Mouse (Mus musculus) CH12.LX (cell line): Measurements from ENCODE around the gene Mia2. TPM values are rescaled to one million over a fixed set of nuclear protein-coding genes. Genes with fewer than 3 reads are reported as not detected.

Source experiments
- DNase-seq: peaks from one replicate; pipeline ENCODE4 v3.0.0-alpha.2; 2013; ENCODE audit errors: extremely low read depth
- H3K27ac ChIP-seq: 2 replicates; pipeline ENCODE4 v1.5.1; 2012; ENCODE audit warnings: low read depth, mild to moderate bottlenecking, control low read depth, moderate library complexity; ENCODE audit not compliant: insufficient read depth
- H3K27me3 ChIP-seq: replicated peaks from 2 replicates; pipeline ENCODE3; 2012; ENCODE audit warnings: inconsistent platforms
- H3K36me3 ChIP-seq, 2 experiments: replicated peaks in 1 of 2; 2 replicates each; pipeline versions ENCODE3 to v1.6.1; 2012; ENCODE audit warnings: inconsistent platforms in 1 of 2, low read length in 1 of 2, mild to moderate bottlenecking in 1 of 2, mixed read lengths in 1 of 2, moderate library complexity in 1 of 2; ENCODE audit not compliant: control insufficient read depth in 1 of 2, insufficient read depth in 1 of 2
- H3K4me1 ChIP-seq, 2 experiments: 2 replicates each; pipeline ENCODE4 v1.6.1; 2012; ENCODE audit warnings: inconsistent platforms in 1 of 2, moderate library complexity in 1 of 2; ENCODE audit not compliant: insufficient read depth in 2 of 2, control insufficient read depth in 1 of 2
- H3K4me2 ChIP-seq: 2 replicates; pipeline ENCODE4 v1.6.1; 2012; ENCODE audit warnings: low read depth, mild to moderate bottlenecking, control low read depth; ENCODE audit not compliant: poor library complexity, insufficient read depth, severe bottlenecking
- H3K4me3 ChIP-seq, 3 experiments: fragments of 150-350 bp in 1 of 3; sonication (generic) in 1 of 3; replicated peaks in 1 of 3; 2 replicates each; pipeline versions ENCODE3 to v1.5.1; 2011 to 2012; ENCODE audit warnings: low read depth in 2 of 3, low read length in 2 of 3, mild to moderate bottlenecking in 2 of 3, moderate library complexity in 2 of 3, control low read depth in 1 of 3, improper control_type of control experiment in 1 of 3, inconsistent platforms in 1 of 3, mixed read lengths in 1 of 3; ENCODE audit not compliant: poor library complexity in 1 of 3
- H3K79me2 ChIP-seq: replicated peaks from 2 replicates; pipeline ENCODE4 v1.6.1; 2012; ENCODE audit warnings: mild to moderate bottlenecking, moderate library complexity; ENCODE audit not compliant: control insufficient read depth, poor library complexity, insufficient read depth, severe bottlenecking; ENCODE audit errors: extremely low read depth
- H3K9ac ChIP-seq: 2 replicates; pipeline ENCODE4 v1.6.1; 2012; ENCODE audit warnings: low read depth, mild to moderate bottlenecking, control low read depth, moderate library complexity; ENCODE audit not compliant: insufficient read depth
- H3K9me3 ChIP-seq: replicated peaks from 2 replicates; pipeline ENCODE3; 2012; ENCODE audit warnings: low read length, inconsistent platforms, mixed read lengths
- BHLHE40 ChIP-seq: IDR thresholded peaks from 2 replicates; pipeline ENCODE4 v1.6.1; 2011; ENCODE audit warnings: mild to moderate bottlenecking, low read depth, low read length, improper control_type of control experiment
- ELF1 ChIP-seq: IDR thresholded peaks from 2 replicates; pipeline ENCODE4 v1.6.1; 2014; ENCODE audit warnings: low read depth, mild to moderate bottlenecking, inconsistent platforms, low read length, improper control_type of control experiment
- ETS1 ChIP-seq: conservative IDR thresholded peaks from 2 replicates; pipeline ENCODE4 v1.6.1; 2012; ENCODE audit warnings: low read depth, mild to moderate bottlenecking, inconsistent platforms, low read length, improper control_type of control experiment, moderate library complexity
- JUN ChIP-seq: IDR thresholded peaks from 2 replicates; pipeline ENCODE4 v1.6.1; 2011; ENCODE audit warnings: low read depth, mild to moderate bottlenecking, low read length, improper control_type of control experiment, moderate library complexity; ENCODE audit not compliant: insufficient read depth
- KAT2A ChIP-seq: IDR thresholded peaks from 2 replicates; pipeline ENCODE4 v1.6.1; 2012; ENCODE audit warnings: low read length, improper control_type of control experiment, inconsistent platforms; ENCODE audit not compliant: insufficient replicate concordance
- MAFK ChIP-seq: IDR thresholded peaks from 2 replicates; pipeline ENCODE4 v1.6.1; 2011; ENCODE audit warnings: low read length, improper control_type of control experiment; ENCODE audit not compliant: insufficient replicate concordance
- MAZ ChIP-seq: IDR thresholded peaks from 2 replicates; pipeline ENCODE4 v1.6.1; 2012; ENCODE audit warnings: low read depth, mild to moderate bottlenecking, inconsistent platforms, low read length, improper control_type of control experiment, moderate library complexity
- MEF2A ChIP-seq: IDR thresholded peaks from 2 replicates; pipeline ENCODE4 v1.6.1; 2014; ENCODE audit warnings: low read depth, mild to moderate bottlenecking, inconsistent platforms, low read length, improper control_type of control experiment, borderline replicate concordance
- MXI1 ChIP-seq: IDR thresholded peaks from 2 replicates; pipeline ENCODE4 v1.6.1; 2011; ENCODE audit warnings: mild to moderate bottlenecking, low read depth, low read length, improper control_type of control experiment
- NRF1 ChIP-seq: IDR thresholded peaks from 2 replicates; pipeline ENCODE4 v1.6.1; 2014; ENCODE audit warnings: low read depth, mild to moderate bottlenecking, inconsistent platforms, low read length, improper control_type of control experiment, moderate library complexity
- POLR2A ChIP-seq: IDR thresholded peaks from 2 replicates; pipeline ENCODE4 v1.6.1; 2011; ENCODE audit warnings: low read depth, mild to moderate bottlenecking, improper control_type of control experiment, low read length
- POLR2AphosphoS2 ChIP-seq: IDR thresholded peaks from 2 replicates; pipeline ENCODE4 v1.6.1; 2011; ENCODE audit warnings: low read depth, low read length, improper control_type of control experiment
- RCOR1 ChIP-seq: conservative IDR thresholded peaks from 2 replicates; pipeline ENCODE4 v1.6.1; 2012; ENCODE audit warnings: low read depth, mild to moderate bottlenecking, inconsistent platforms, low read length, improper control_type of control experiment
- SMC3 ChIP-seq: IDR thresholded peaks from 2 replicates; pipeline ENCODE4 v1.6.1; 2011; ENCODE audit warnings: low read depth, low read length, improper control_type of control experiment
- TBP ChIP-seq: conservative IDR thresholded peaks from 2 replicates; pipeline ENCODE4 v1.6.1; 2011; ENCODE audit warnings: low read depth, low read length, improper control_type of control experiment
- UBTF ChIP-seq: IDR thresholded peaks from 2 replicates; pipeline ENCODE4 v1.6.1; 2012; ENCODE audit warnings: low read depth, mild to moderate bottlenecking, inconsistent platforms, low read length, improper control_type of control experiment, moderate library complexity
- USF1 ChIP-seq: IDR thresholded peaks from 2 replicates; pipeline ENCODE4 v1.6.1; 2014; ENCODE audit warnings: low read depth, mild to moderate bottlenecking, inconsistent platforms, low read length, improper control_type of control experiment
- ZNF384 ChIP-seq: IDR thresholded peaks from 2 replicates; pipeline ENCODE4 v1.6.1; 2012; ENCODE audit warnings: low read depth, low read length, improper control_type of control experiment, inconsistent platforms
- dilution Hi-C: fragments of 300-500 bp; cut with MboI; formaldehyde crosslinking; loops from 2 replicates; pipeline ENCODE4 v1.14.3; 2020; ENCODE audit warnings: low sequenced_read_pairs; ENCODE audit not compliant: extremely low pct_unique_long_range_greater_than_20kb, extremely low pct_ligation_motif_present
- in situ Hi-C: fragments of 300-500 bp; cut with MboI; formaldehyde crosslinking; loops from 3 replicates; pipeline ENCODE4 v1.14.3; 2019; ENCODE audit warnings: low sequenced_read_pairs, low pct_ligation_motif_present, low pct_unique_long_range_greater_than_20kb, mixed read lengths
- polyA plus RNA-seq: library from polyadenylated mRNA; unstranded; fragments of >175 nt; gene quantifications from 2 replicates; pipeline ENCODE4 v1.2.1, GENCODE M21; 2012; ENCODE audit warnings: low read depth; ENCODE audit not compliant: insufficient read length
- total RNA-seq, 2 experiments: library from RNA; depleted of rRNA; stranded (reverse); fragments of 300-350 nt in 1 of 2; fragments of >200 nt in 1 of 2; gene quantifications; 2 replicates each; pipeline ENCODE4 v1.2.3; 2012 to 2014

Mia2 gene
- total RNA-seq (2012; rRNA removed) (61.2 and 68.1 TPM in 2 replicates), total RNA-seq (2014; rRNA removed) (99.2 and 107 TPM in 2 replicates), polyA plus RNA-seq (162 and 176 TPM in 2 replicates)

DNA sequence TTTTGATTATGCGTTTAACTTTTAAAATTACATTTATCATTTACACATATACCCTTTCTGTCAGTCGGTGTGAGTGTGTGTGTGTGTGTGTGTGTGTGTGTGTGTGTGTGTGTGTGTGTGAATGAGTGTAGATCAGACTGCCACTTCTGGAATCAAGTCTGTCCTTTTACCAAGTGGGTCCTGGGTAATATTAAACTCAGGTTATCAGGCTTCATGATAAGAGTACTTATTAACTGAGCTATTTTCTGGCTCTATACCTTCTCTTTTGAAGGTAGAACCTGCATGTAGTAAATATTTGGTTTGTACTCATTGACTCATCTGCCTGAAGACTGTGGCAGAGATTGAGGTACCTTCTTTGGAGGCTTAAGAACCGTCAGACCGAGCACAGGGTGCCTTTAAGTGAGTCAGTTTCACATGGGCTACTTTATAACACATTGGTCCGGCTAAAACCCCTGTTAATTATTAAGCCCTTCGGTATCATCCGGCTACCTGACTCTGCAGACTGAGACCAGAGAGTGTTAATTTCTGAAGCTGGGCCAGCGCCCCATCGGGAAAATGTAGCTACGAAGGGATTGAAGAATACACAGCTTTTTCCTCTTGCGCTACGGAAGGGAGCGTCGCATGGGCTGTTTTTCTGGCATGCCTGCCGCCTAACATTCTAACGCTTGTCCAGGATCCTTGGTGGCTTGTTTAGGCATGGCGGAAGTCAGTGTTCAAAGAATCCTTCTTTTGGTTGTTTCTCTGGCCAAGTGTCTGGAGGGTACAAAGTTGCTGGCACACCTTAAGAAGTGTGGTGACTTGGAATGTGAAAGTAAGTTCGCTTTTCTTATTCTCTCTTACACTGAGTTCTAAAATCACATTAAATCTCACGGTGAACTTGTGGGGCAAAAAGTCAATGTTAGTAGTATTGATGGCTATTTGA is at the start of gene Mia2:
Gene Mia2, plus strand, starts transcription at position 696 of the 922 bp plus-strand sequence.
- Histone ChIP-seq H3K27ac (no peak within 1 kb of the TSS), H3K4me1 (no peaks in the 10 kb centered on the region), H3K27me3 (no peaks in the 10 kb centered on the region), H3K4me2 (no peak within 1 kb of the TSS), H3K4me3 (no peak within 1 kb of the TSS), H3K9ac (no peak within 1 kb of the TSS), H3K9me3 (no peaks in the 10 kb centered on the region), H3K36me3 (no peaks in the 10 kb centered on the region), H3K79me2 (no peaks in the 10 kb centered on the region)
- in situ Hi-C loops (no loop called here), dilution Hi-C loops (no loop called here)
- no peak for DNase-seq
- TF ChIP-seq MAFK (no peak), NRF1 (no peak), USF1 (no peak), MXI1 (no peak), JUN (no peak), TBP (no peak), POLR2A (no peak), KAT2A (no peak), MEF2A (no peak), MAZ (no peak), ETS1 (no peak)

DNA sequence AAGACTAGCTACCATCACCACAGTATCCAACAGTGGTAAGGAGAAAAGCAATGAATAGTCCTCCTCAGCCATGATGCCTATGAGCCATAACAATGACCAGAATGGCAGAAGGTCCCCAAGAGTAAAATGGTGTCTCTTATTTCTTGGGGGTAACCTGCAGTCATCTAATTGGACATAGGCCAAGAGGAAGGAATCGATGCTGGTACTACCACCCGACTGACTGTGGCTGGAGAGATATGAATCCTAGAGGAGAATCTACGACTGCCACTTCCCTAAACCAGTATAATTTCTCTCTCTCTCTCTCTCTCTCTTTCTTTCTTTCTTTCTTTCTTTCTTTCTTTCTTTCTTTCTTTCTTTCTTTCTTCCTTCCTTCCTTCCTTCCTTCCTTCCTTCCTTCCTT is 43.1 kb upstream of the Mia2 start:
- Histone ChIP-seq H3K4me3 (no peak overlapping the region), H3K4me1 (peaks cover 13 to 46% of the 10 kb centered on the region in 2 experiments), H3K79me2 (peaks cover 53% of the 10 kb centered on the region), H3K27me3 (no peaks in the 10 kb centered on the region), H3K9me3 (no peaks in the 10 kb centered on the region), H3K9ac (no peak overlapping the region), H3K4me2 (no peak overlapping the region), H3K36me3 (peaks cover 29 to 78% of the 10 kb centered on the region in 2 experiments), H3K27ac (no peak overlapping the region)
- dilution Hi-C loops = no loop called here
- no peak for DNase-seq
- in situ Hi-C loops = loop anchor here (25.0 kb wide), 1 partner anchor 160 kb away; the partner anchor contains the start of gene Fbxo33
- TF ChIP-seq SMC3 (no peak), MEF2A (no peak), RCOR1 (no peak), BHLHE40 (no peak), UBTF (no peak), POLR2A (no peak), NRF1 (no peak), ELF1 (no peak), ZNF384 (no peak), POLR2AphosphoS2 (no peak)
